Mouse (Mus musculus) kidney, postnatal 0 days (tissue): ENCODE measurements around the gene Enc1. TPM values are rescaled to one million over a fixed set of nuclear protein-coding genes. Genes with fewer than 3 reads are reported as not detected.

Source experiments
- ATAC-seq: fragments of 200-750 bp; cut with Nextera tagmentation; replicated peaks from 2 replicates; pipeline ENCODE4 v1.8.0; 2017; ENCODE audit warnings: low read depth, moderate number of reproducible peaks, moderate TSS enrichment, moderate library complexity; ENCODE audit not compliant: low FRiP score
- DNase-seq: peaks from one replicate; pipeline ENCODE4 v3.0.0-alpha.2; 2016; ENCODE audit warnings: low spot score
- H3K27ac ChIP-seq: fragments of 300-500 bp; sonication (generic); 2 replicates; pipeline ENCODE4 v1.5.1; 2014; ENCODE audit warnings: mild to moderate bottlenecking
- H3K27me3 ChIP-seq: fragments of 300-500 bp; sonication (generic); 2 replicates; pipeline ENCODE4 v1.6.1; 2014; ENCODE audit warnings: low read length, mixed read lengths; ENCODE audit not compliant: insufficient read depth
- H3K36me3 ChIP-seq: fragments of 300-500 bp; sonication (generic); 2 replicates; pipeline ENCODE4 v1.6.1; 2014; ENCODE audit warnings: low read length, mixed read lengths; ENCODE audit not compliant: insufficient read depth
- H3K4me1 ChIP-seq: fragments of 300-500 bp; sonication (generic); replicated peaks from 2 replicates; pipeline ENCODE4 v1.6.1; 2014; ENCODE audit warnings: antibody characterized with exemption, low read length, mixed read lengths; ENCODE audit not compliant: insufficient read depth
- H3K4me2 ChIP-seq: fragments of 300-500 bp; sonication (generic); 2 replicates; pipeline ENCODE4 v1.6.1; 2014; ENCODE audit warnings: mild to moderate bottlenecking, low read length, moderate library complexity, mixed read lengths
- H3K4me3 ChIP-seq: fragments of 300-500 bp; sonication (generic); replicated peaks from 2 replicates; pipeline ENCODE4 v1.5.1; 2014; ENCODE audit warnings: low read depth, low read length
- H3K9ac ChIP-seq: fragments of 300-500 bp; sonication (generic); 2 replicates; pipeline ENCODE4 v1.6.1; 2014; ENCODE audit warnings: low read depth, low read length
- H3K9me3 ChIP-seq: fragments of 300-500 bp; sonication (generic); replicated peaks from 2 replicates; pipeline ENCODE4 v1.6.1; 2016; ENCODE audit warnings: low read length, inconsistent platforms, mixed read lengths
- CTCF ChIP-seq: IDR thresholded peaks from 2 replicates; pipeline ENCODE4 v1.5.1; 2016; ENCODE audit warnings: antibody characterized with exemption, low read depth, mild to moderate bottlenecking, moderate library complexity
- WGBS: fragments of 180-500 bp; shearing (Covaris S2); extraction: QIAGEN DNeasy Blood & Tissue Kit; methylation state at CpG from one replicate; pipeline ENCODE4 v1.1.7; 2014; 5-methylcytosine and 5-hydroxymethylcytosine counted together
- polyA plus RNA-seq: library from polyadenylated mRNA; unstranded; fragments of >200 nt; fragmentation: Nextera tagmentation; extraction: Ambion mirVana; gene quantifications from 2 replicates; pipeline ENCODE4 v1.2.1, GENCODE M21; 2015

Enc1 gene
- polyA plus RNA-seq, 1 experiment from 2014 or later = 8.1 TPM

- Histone ChIP-seq H3K4me2 (no peak overlapping the region), H3K4me1 (peaks cover 31% of the 10 kb centered on the region; the same call in 1 of the 2 replicates), H3K9me3 (no peaks in the 10 kb centered on the region), H3K9ac (no peak overlapping the region), H3K36me3 (peaks cover 22% of the 10 kb centered on the region; the same call in 1 of the 2 replicates), H3K4me3 (no peak overlapping the region), H3K27me3 (no peaks in the 10 kb centered on the region), H3K27ac (no peak overlapping the region)
- no peak for TF ChIP-seq CTCF
- ATAC-seq = no peak
- 79% methylated on average over 16 of the region's 16 CpGs for WGBS
- no peak for DNase-seq
These were observed 5.3 kb downstream of the Enc1 start for GRCm38 (mm10) chr13:97246217-97246616.

- Histone ChIP-seq H3K9me3 (no peaks in the 10 kb centered on the region), H3K36me3 (peaks cover 33% of the 10 kb centered on the region; the same call in 1 of the 2 replicates), H3K27me3 (no peaks in the 10 kb centered on the region), H3K4me2 (0 out of 2 replicates have a peak overlapping the region, but pooled peaks have one; percentile 5), H3K9ac (no peak overlapping the region), H3K4me1 (peaks cover 22% of the 10 kb centered on the region; the same call in 1 of the 2 replicates), H3K4me3 (no peak overlapping the region), H3K27ac (no peak overlapping the region)
- DNase-seq (no peak), ATAC-seq (no peak)
- TF ChIP-seq CTCF = no peak
- WGBS = 44% methylated on average over 4 of the region's 4 CpGs
These were observed 6.8 kb downstream of the Enc1 start for GRCm38 (mm10) chr13:97247754-97248153.

- 26% methylated on average over 5 of the region's 5 CpGs for WGBS
- TF ChIP-seq CTCF = no peak
- Histone ChIP-seq H3K36me3 (peaks cover 36% of the 10 kb centered on the region; the same call in 1 of the 2 replicates), H3K27ac (peak overlapping the region; percentile 20; the same call in 1 of the 2 replicates), H3K4me2 (0 out of 2 replicates have a peak overlapping the region, but pooled peaks have one; percentile 6), H3K4me1 (peaks cover 17% of the 10 kb centered on the region; the same call in 1 of the 2 replicates), H3K27me3 (no peaks in the 10 kb centered on the region), H3K9ac (no peak overlapping the region), H3K4me3 (no peak overlapping the region), H3K9me3 (no peaks in the 10 kb centered on the region)
- DNase-seq (no peak), ATAC-seq (no peak)
These were observed 8.2 kb downstream of the Enc1 start for GRCm38 (mm10) chr13:97249051-97249461.

- no peak for TF ChIP-seq CTCF
- H3K4me3 ChIP-seq = no peak overlapping the region
- peaks cover 36% of the 10 kb centered on the region; the same call in 1 of the 2 replicates for H3K36me3 ChIP-seq
- peaks cover 17% of the 10 kb centered on the region; the same call in 1 of the 2 replicates for H3K4me1 ChIP-seq
- H3K4me2 ChIP-seq = no peak overlapping the region
- DNase-seq (peak; percentile 45), ATAC-seq (no peak)
- 69% methylated on average over 5 of the region's 5 CpGs for WGBS
- no peaks in the 10 kb centered on the region for H3K9me3 ChIP-seq
- H3K27ac ChIP-seq = peak overlapping the region; percentile 20; the same call in 1 of the 2 replicates
- no peaks in the 10 kb centered on the region for H3K27me3 ChIP-seq
- H3K9ac ChIP-seq = no peak overlapping the region
These were observed 8.7 kb downstream of the Enc1 start for GRCm38 (mm10) chr13:97249507-97250078.

GRCm38 (mm10) chr13:97250148-97250547 lies 9.2 kb downstream of the Enc1 start:
- no peak for TF ChIP-seq CTCF
- Histone ChIP-seq H3K27ac (no peak overlapping the region), H3K4me2 (no peak overlapping the region), H3K27me3 (no peaks in the 10 kb centered on the region), H3K4me1 (peaks cover 17% of the 10 kb centered on the region; the same call in 1 of the 2 replicates), H3K36me3 (peaks cover 34% of the 10 kb centered on the region; the same call in 1 of the 2 replicates), H3K4me3 (no peak overlapping the region), H3K9ac (no peak overlapping the region), H3K9me3 (no peaks in the 10 kb centered on the region)
- WGBS = 70% methylated on average over 5 of the region's 5 CpGs
- DNase-seq (no peak), ATAC-seq (no peak)

GRCm38 (mm10) chr13:97250551-97251380 lies 9.9 kb downstream of the Enc1 start:
- 80% methylated on average over 20 of the region's 20 CpGs for WGBS
- H3K9me3 ChIP-seq = no peaks in the 10 kb centered on the region
- H3K27ac ChIP-seq = no peak overlapping the region
- TF ChIP-seq CTCF = no peak
- H3K9ac ChIP-seq = no peak overlapping the region
- H3K4me3 ChIP-seq = no peak overlapping the region
- ATAC-seq (no peak), DNase-seq (no peak)
- peaks cover 33% of the 10 kb centered on the region; the same call in 1 of the 2 replicates for H3K36me3 ChIP-seq
- H3K4me1 ChIP-seq = peaks cover 17% of the 10 kb centered on the region; the same call in 1 of the 2 replicates
- H3K4me2 ChIP-seq = no peak overlapping the region
- no peaks in the 10 kb centered on the region for H3K27me3 ChIP-seq
